Mouse (Mus musculus) adrenal gland, postnatal 25 days (tissue): ENCODE data around the gene Cdkal1. TPM values are rescaled to one million over a fixed set of nuclear protein-coding genes. Genes with fewer than 3 reads are reported as not detected.
A peak's percentile ranks its signal among the peaks of the same experiment; 100 is the strongest.

ENCODE experiments used
- DNase-seq: peaks from one replicate; pipeline ENCODE4 v3.0.0; 2021; ENCODE audit warnings: mixed read lengths
- total RNA-seq: library from RNA; stranded (reverse); gene quantifications from 2 replicates; pipeline ENCODE4 v1.2.3, GENCODE M21; 2021

Gene Cdkal1
- total RNA-seq, 1 experiment from 2014 or later: 31.8 TPM

DNA sequence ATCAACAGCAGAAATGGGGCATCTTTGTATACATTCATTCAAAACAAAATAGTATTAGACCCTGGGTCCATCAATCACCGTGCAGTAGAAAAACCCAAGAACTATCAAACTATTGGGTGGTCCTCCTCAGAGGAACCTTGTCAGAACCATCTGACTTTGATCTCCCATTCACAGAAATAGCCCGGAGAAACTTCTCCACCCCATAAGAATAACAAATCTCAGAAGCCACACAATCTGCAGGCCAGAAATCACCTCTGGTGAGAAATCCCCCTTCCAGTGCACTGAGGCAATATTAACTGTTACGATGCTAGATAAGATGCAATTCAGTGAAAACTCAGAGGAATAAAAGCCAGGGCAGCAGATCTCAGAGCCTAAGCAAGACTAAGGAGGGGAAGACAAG lies 275.5 kb downstream of the Cdkal1 start:
- no peak for DNase-seq

DNA sequence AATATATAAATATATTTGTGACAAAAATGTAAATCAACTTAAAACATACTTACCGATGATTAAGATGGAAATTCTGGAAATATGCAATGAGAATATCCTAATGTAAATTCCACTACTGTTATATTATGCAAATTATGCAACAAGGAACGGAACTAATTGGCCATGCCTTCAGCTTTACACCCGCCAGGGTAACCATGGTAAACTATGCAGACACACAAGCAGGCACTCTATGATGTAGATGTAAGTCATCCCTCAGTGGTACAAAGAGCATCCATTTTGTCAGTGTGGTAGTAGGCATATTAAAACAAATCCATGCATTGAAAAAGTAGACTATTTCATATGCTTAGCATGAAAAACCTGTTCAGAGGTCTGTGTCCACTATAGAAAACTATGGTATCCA lies 276.9 kb downstream of the Cdkal1 start:
- DNase-seq: no peak

DNA sequence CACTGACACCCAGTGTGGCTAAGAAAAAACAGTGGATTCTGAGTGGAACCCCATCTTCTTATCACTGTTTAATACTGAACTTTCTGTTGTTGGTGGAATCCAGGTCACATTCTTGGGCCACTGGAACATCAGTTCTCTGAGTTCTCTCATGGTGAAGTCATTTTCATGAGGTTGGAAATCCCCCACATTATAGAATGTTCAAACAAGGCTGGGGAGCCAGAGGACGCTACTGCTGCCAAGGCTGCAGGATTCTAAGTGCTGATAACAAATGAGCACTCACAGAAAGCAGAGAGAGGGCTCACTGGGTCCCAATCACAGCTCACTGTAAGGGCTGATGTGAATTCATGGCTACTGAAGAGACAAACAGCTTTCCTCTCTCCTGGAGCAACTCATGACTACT lies 280.7 kb downstream of the Cdkal1 start:
- no peak for DNase-seq

GRCm38 (mm10) chr13:29572477-29572876 lies 283.0 kb downstream of the Cdkal1 start:
- no peak for DNase-seq

DNA sequence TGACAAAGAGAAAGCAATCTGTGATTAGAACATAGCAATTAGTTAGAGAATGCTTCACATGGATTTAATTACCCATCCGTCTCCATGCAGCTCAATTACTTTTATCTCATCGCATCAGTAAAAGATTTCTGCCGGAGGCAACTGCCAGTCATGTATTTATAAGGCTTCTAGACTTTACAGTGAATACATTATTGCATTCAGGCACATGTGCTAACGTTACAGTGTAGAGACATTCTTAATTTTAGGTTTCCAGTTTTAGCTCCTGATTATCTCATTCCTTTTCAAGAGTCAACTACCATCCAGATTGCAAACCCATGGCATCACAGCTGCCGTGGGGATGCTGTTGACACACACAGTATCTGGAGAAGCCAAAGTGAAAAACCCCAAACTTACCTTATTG lies 289.8 kb downstream of the Cdkal1 start:
- DNase-seq: no peak

DNA sequence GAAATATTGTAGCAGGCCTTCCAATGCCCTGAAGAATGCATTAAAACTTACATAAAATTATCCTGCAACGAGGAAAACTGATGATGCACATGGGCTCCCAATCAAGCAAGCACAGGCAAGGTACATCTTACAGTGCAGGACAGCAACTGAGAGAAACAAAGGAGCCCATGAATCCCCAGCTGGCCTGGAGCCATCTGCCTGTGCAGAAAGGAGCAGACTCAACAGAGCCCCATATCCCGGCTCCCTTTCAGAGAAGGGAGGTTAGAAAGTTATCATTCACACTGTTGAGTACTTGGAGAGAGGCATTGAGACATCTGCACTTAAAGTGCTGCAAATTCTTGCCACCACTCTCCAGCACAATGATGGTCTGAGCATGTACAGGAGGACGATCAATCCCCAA lies 296.3 kb downstream of the Cdkal1 start:
- DNase-seq: no peak

DNA sequence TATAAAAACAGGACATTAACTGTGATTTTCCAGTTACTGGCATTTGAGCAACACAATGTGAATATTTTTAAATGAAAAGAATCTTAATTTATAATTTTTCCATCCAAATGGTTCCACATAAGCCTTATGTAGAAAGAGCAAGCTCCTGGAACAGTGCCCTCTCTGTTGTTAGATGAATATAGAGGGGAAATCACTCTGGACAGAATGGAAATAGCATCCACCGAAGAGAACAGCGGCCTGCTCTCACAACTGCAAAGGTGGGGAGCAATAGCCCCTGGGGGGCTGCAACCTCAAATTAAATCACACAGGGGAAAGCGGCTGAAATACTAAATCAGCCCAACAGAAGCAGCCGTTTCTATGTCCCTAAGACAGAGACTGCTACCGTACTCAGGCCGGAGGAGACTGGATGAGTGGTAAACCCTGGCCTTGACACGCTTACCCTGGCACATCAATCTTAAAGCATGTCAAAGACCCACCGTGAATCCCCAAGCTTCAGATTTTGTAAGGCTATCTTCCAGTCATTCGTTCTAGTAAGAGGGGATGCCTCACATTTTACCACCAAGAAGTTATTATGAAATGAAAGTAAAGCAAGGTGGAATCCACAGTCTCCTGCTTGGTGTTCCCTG lies 300.2 kb downstream of the Cdkal1 start:
- DNase-seq: peak; percentile 5

DNA sequence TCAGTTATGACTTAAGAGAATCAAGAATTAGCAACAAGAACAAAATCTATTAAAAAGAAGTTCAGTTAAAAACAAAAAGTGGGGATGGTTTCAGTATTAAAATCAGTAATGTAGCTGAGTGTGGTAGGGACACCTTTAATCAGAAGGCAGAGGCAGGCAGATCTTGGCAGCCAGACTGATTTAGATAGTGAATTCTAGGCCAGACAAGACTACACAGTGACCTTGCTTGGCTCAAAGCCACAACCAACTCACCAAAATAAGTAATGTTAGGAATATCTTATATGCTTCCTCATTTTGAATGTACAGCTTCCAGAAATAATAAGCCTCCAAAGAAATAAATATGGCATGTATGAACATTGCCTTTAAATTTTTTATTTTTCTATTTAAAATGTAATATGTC lies 301.7 kb downstream of the Cdkal1 start:
- no peak for DNase-seq

DNA sequence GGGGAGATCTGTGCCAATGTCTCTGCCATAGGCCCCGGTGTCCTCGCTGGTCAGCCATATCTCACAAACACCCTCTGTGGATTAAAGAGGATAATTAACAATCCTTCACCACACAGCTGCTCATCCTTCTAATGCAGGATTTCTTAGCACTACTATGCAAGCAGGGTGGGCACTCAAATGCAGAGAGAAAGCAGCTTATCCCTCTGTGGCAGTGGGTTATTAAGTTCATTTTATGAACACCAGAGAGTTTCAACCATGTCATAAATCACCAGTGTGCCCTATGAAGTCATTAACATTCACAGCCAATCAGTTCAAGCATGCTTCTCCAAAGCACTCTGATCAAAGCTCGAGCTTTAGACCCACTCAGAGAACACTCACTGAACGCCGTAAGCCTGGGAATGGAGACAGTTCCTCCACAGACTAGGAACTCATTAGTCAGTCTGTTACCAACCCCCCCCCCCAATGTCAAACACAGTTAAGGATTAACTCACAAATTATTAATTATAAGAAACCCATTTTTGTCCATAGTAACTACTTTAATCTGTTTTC lies 303.1 kb downstream of the Cdkal1 start:
- no peak for DNase-seq

DNA sequence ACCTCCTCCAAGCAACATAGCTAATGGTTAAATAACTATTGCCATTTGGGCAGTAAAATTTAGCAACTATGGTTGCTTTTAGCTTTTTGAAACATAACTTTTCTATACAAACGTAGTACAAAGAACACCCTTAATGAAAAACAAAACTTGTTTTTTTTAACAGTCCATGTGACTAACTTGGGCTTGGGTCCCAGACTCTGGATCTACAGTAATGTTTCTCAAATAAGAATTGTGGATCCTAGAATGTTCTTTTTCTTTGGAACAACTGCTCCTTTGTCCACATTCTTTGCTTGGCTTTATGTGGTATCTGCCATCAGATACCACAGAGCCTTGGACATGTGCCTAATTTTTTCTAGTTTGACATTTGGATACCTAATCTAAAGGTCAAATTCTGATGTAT lies 304.6 kb downstream of the Cdkal1 start:
- DNase-seq: no peak

- DNase-seq: no peak
Observed at GRCm38 (mm10) chr13:29550203-29550602, 305.3 kb downstream of the Cdkal1 start.

GRCm38 (mm10) chr13:29549761-29550160 lies 305.7 kb downstream of the Cdkal1 start:
- DNase-seq: no peak

- DNase-seq: no peak
Observed at GRCm38 (mm10) chr13:29537906-29538305, 317.6 kb downstream of the Cdkal1 start.

DNA sequence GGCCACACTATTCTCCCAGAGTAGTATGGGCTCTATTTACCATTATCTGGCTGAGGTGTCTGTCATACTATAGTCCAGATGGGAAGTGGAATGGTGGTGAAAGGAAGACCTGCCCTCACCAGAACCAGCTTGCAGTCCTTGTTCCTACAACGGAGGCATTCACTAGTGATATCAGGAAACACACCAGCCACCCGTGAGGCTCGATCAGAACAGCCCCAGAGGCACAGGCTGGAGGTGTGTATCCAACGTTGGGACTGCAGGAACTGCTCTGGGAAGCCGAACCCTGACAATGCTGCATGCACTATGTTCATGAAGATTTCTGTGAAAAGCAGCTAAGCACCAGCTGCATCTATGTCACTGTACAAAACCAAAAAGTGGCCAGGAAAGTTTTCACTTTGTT lies 321.9 kb downstream of the Cdkal1 start:
- no peak for DNase-seq

DNA sequence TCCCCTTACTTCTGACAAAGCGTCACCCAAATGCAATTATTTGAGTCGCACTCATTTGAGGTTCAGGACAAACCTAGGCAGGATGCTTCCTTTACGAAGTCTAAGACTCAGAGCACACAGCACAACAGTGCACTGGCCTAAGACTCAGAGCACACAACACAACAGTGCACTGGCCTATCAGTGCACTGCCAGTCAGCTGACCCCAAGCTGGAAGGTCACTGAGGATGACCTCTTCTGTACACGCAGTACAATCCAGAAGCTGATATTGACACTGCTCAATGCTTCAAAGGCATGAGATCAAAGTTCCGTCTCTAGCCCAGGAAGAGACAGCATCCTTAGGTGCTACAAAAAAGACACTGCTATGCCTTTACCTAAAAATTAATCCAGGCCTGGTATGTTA lies 327.1 kb downstream of the Cdkal1 start:
- no peak for DNase-seq

DNA sequence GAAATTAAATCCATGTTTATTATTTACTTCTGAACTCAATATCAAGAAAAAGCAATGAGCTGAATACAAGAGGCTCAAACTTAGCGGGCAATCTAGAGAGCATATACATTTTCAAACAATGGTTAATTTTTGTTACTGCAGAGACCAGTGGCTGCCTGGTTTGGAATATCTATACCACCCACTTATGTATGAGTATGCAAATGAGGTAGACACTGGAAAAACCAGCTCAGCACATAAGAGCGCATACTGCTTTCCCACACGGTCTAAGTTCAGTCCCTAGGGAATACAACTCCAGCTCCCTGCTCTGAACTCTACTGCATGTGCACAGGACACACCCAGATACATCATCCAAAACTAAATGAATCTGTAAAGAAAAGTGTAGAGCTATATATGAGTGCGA lies 334.2 kb downstream of the Cdkal1 start:
- DNase-seq: no peak

DNA sequence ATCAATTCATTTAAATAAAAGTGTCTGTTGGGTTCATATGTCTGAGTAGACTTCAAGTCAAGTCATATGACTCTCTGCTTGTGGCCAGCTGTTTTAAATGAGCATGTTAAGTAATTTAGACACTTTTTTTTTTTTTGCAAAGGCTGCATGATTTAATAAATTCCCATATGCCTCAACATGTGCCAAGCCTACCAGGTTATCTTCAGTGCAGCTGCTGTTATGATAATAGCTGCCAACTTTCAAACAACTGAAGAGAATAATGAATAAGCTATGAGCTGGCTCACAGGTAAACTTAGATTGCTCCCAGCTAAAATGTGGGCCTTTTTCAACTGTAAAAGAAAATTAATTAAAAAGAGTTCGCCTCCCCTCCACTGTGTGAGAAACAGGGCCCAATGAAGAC lies 341.4 kb downstream of the Cdkal1 start:
- DNase-seq: no peak

- peak; percentile 7 for DNase-seq
Observed at GRCm38 (mm10) chr13:29504861-29505568, 350.5 kb downstream of the Cdkal1 start.

- DNase-seq: no peak
Observed at GRCm38 (mm10) chr13:29503147-29504044, 352.1 kb downstream of the Cdkal1 start.

DNA sequence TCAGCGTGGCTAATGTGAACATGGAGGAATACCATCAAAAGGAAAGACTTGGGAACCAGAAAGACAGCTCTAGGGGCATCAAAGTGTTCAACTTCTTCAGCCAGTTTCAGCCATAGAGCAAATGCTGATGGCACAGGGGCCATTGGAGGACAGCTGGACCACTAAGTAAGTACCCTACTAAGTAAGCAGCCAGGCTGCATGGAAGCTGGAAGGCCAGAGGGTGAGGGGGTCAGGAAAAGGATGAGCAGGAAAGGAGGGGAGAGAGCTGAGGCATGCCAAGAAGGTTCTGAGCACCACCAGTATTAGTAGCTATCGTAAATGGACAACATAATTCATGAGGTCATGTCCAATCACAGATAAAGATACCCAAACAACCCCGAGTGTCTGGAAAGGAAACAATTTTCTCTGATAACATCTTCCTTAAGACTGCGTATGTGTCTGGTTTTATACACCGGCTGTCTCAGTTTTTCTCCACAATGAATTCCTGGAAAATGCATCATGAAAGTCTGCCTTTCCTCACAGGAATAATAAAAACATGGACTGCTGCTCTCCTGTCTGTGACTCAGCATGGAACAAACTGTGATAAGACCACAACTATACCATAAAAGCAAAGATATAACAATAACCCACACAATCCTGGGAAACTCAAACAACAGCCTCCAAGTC lies 352.9 kb downstream of the Cdkal1 start:
- no peak for DNase-seq

DNA sequence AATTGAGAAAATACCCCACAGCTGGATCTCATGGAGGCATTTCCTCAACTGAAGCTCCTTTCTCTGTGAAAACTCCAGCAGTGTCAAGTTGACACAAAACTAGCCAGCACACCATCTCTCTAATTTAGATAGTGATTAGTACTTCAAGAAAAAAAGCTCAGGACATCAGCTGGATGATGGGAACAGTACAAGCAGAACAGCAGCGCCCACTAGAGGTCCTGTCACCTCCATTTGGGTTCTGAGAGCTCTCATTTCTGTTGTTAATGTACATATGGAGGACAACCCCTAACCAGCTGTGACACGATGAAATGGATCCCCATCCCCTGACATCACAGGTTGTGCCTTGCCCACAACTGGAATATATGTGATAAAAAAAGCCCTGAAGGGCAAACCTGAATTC lies 354.3 kb downstream of the Cdkal1 start:
- no peak for DNase-seq

DNA sequence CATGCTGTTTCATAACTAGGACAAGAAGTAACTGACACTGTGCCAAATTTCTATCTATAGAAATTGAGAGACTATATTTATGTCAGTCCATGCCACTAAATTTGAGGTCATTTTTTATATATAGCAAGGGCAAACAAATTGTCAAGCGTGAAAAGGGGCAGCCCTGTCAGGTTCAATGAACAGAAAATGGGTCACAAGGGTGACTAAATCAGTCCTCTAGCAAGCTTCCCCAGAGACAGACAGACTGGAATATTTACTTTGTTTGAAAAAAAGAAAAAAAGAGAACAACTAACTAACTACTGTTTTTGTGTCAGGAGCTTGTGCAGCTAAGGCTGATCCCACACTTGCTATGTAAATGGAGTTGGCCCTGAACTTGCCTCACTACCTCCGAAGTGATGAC lies 355.7 kb downstream of the Cdkal1 start:
- no peak for DNase-seq
